Mouse (Mus musculus): ENCODE measurements at regions not wholly inside any gene's neighbourhood (a gene's known extent, or its start where the extent isn't known, plus 50 kb on each side); places are given as distances from the start of the nearest gene placed in this dataset.

- TF ChIP-seq CTCF (IDR thresholded peaks at IDR 0.05; ENCODE audit: low read depth, low read length): no peak
- no peak for TF ChIP-seq POLR2A (IDR thresholded peaks at IDR 0.05; ENCODE audit: extremely low read depth, insufficient read depth, low read length)
Measured at GRCm38 (mm10) chr16:95820606-95821005, 118.7 kb downstream of the Ets2 start.
